Mouse (Mus musculus): ENCODE data around the gene Slc16a2.

DNA sequence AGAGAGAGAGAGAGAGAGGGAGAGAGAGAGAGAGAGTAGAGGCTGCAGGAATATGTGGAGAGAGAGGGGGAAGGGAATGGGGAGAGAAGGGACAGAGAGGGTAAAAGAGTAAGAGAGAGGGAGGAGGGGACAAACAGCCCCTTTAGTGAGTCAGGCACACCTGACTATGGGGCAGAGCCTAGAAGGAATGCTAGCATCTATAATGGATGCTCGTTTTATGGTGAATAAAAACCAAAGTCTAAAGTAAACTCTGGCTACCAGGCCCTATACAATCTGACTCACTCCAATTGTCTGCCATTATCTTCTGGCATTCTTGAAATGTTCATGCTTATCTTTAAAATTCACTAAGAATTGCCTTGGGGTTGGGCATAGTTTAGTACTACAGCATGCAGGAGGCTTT, 169.7 kb downstream of the Slc16a2 start:
- TF ChIP-seq CTCF (IDR thresholded peaks at IDR 0.05; ENCODE audit: low read depth), result no peak
- no peak for TF ChIP-seq EP300 (IDR thresholded peaks at IDR 0.05; ENCODE audit: low read depth)

Data from liver, embryonic 14.5 days (tissue).